Mouse (Mus musculus) forebrain, embryonic 14.5 days (tissue): ENCODE results near the gene Adam22. TPM values are rescaled to one million over a fixed set of nuclear protein-coding genes. Genes with fewer than 3 reads are reported as not detected.
A peak's percentile ranks its signal among the peaks of the same experiment; 100 is the strongest.

Source experiments
- ATAC-seq: fragments of 200-750 bp; cut with Nextera tagmentation; 2 replicates; pipeline ENCODE4 v1.8.0; 2017; ENCODE audit warnings: mild to moderate bottlenecking, moderate library complexity
- DNase-seq: peaks from one replicate; pipeline ENCODE4 v3.0.0-alpha.2; 2015; ENCODE audit warnings: low spot score
- H3K27ac ChIP-seq: fragments of 300-500 bp; sonication (generic); 2 replicates; pipeline ENCODE4 v1.5.1; 2014; ENCODE audit warnings: low read depth, mild to moderate bottlenecking, control low read depth, low read length, moderate library complexity
- H3K27me3 ChIP-seq: fragments of 300-500 bp; sonication (generic); replicated peaks from 2 replicates; pipeline ENCODE4 v1.6.1; 2014; ENCODE audit warnings: low read length, control low read depth, mixed read lengths; ENCODE audit not compliant: control insufficient read depth, insufficient read depth
- H3K36me3 ChIP-seq: fragments of 300-500 bp; sonication (generic); 2 replicates; pipeline ENCODE4 v1.6.1; 2014; ENCODE audit warnings: low read length, control low read depth; ENCODE audit not compliant: control insufficient read depth, insufficient read depth
- H3K4me1 ChIP-seq: fragments of 300-500 bp; sonication (generic); 2 replicates; pipeline ENCODE4 v1.6.1; 2014; ENCODE audit warnings: antibody characterized with exemption, low read length, control low read depth; ENCODE audit not compliant: control insufficient read depth, insufficient read depth
- H3K4me2 ChIP-seq: fragments of 300-500 bp; sonication (generic); 2 replicates; pipeline ENCODE4 v1.6.1; 2014; ENCODE audit warnings: mild to moderate bottlenecking, control low read depth, low read length
- H3K4me3 ChIP-seq: fragments of 300-500 bp; sonication (generic); 2 replicates; pipeline ENCODE4 v1.5.1; 2014; ENCODE audit warnings: low read depth, low read length, control low read depth
- H3K9ac ChIP-seq: fragments of 300-500 bp; sonication (generic); 2 replicates; pipeline ENCODE4 v1.6.1; 2014; ENCODE audit warnings: mild to moderate bottlenecking, low read length, control low read depth, moderate library complexity
- H3K9me3 ChIP-seq: fragments of 300-500 bp; sonication (generic); replicated peaks from 2 replicates; pipeline ENCODE4 v1.6.1; 2016; ENCODE audit warnings: low read length, control low read depth, mixed read lengths; ENCODE audit not compliant: control insufficient read depth
- WGBS: fragments of 180-500 bp; shearing (Covaris S2); extraction: QIAGEN DNeasy Blood & Tissue Kit; methylation state at CpG from one replicate; pipeline ENCODE4 v1.1.7; 2014; 5-methylcytosine and 5-hydroxymethylcytosine counted together
- polyA plus RNA-seq: library from polyadenylated mRNA; unstranded; fragments of >200 nt; fragmentation: Nextera tagmentation; extraction: Ambion mirVana; gene quantifications from 2 replicates; pipeline ENCODE4 v1.2.1, GENCODE M21; 2014

The Adam22 gene
- polyA plus RNA-seq, 1 experiment from 2014 or later: 28.7 TPM

DNA sequence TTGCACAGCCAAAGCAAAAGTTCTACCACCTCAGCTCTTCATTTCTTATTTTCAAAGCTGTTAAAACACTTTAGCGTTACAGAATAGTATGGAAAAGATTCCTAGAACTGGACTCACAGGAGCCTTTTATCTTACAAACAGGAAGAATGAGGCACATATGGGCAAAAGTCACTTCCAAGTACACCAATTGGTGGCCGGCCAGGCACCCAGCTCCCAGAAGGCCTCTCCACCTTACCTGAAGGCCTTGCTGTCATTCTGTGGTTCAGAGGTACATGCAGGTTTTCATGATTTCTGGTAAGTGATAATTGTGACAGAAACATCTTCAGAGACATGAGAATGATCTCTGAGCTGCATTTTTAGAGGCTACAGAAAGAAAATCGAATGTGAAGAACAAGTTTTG, 24.7 kb downstream of the Adam22 start:
- Histone ChIP-seq H3K4me2 (no peak overlapping the region), H3K9ac (no peak overlapping the region), H3K36me3 (no peaks in the 10 kb centered on the region), H3K27ac (no peak overlapping the region), H3K4me1 (no peaks in the 10 kb centered on the region), H3K9me3 (no peaks in the 10 kb centered on the region), H3K27me3 (no peaks in the 10 kb centered on the region), H3K4me3 (no peak overlapping the region)
- ATAC-seq (no peak), DNase-seq (no peak)
- WGBS: 91% methylated on average over 3 of the region's 3 CpGs

DNA sequence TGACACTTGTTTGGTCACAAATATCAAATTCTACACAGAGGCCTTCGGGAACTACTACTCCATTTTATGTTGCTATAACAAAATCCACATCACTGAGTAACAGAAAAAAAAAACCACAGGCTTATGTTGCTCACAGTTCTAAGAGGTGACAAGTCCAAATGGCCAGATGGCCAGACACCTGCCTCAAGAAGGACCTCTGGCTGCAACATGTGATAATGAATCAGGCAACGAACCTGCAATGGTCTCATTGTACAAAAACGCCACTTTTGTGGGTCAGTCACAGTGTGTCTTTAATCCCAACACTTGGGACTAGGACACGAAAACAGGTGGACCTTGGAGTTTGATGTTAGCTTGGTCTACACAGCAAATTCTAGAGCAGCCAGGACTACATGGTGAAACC, 26.3 kb downstream of the Adam22 start:
- H3K4me2 ChIP-seq: no peak overlapping the region
- H3K36me3 ChIP-seq: no peaks in the 10 kb centered on the region
- H3K27me3 ChIP-seq: no peaks in the 10 kb centered on the region
- WGBS: 92% methylated on average over 4 of the region's 4 CpGs
- no peaks in the 10 kb centered on the region for H3K4me1 ChIP-seq
- ATAC-seq (no peak), DNase-seq (no peak)
- no peak overlapping the region for H3K9ac ChIP-seq
- no peak overlapping the region for H3K4me3 ChIP-seq
- H3K27ac ChIP-seq: no peak overlapping the region
- no peaks in the 10 kb centered on the region for H3K9me3 ChIP-seq

GRCm38 (mm10) chr5:8327645-8328269, 40.2 kb downstream of the Adam22 start:
- Histone ChIP-seq H3K4me1 (no peaks in the 10 kb centered on the region), H3K27ac (no peak overlapping the region), H3K36me3 (no peaks in the 10 kb centered on the region; the same call in 1 of the 2 replicates), H3K4me3 (no peak overlapping the region), H3K9ac (no peak overlapping the region), H3K27me3 (no peaks in the 10 kb centered on the region), H3K9me3 (no peaks in the 10 kb centered on the region), H3K4me2 (no peak overlapping the region)
- ATAC-seq (no peak), DNase-seq (no peak)
- WGBS: 59% methylated on average over 4 of the region's 4 CpGs

DNA sequence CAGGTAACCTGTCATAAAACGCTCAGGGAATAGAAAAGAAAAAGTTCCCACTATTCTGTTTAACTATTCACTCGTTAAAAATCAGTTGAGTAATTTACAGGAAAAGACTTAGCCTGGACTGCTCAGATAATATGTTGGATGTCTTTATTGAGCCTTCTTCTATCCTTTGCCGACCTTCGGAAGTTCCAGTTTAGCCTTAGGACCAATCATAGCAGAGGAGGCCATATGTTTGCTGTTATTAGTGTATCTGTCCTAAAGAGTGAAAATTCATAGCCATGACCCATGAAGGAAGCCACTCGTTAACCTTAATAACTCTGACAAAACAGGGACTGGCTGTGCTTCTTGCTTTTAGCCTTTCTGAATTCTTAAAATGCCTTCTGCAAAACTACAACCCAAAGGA, 41.3 kb downstream of the Adam22 start:
- 76% methylated on average over 5 of the region's 5 CpGs for WGBS
- no peaks in the 10 kb centered on the region for H3K27me3 ChIP-seq
- no peaks in the 10 kb centered on the region for H3K4me1 ChIP-seq
- no peak overlapping the region for H3K4me3 ChIP-seq
- no peak overlapping the region for H3K9ac ChIP-seq
- DNase-seq (no peak), ATAC-seq (no peak)
- H3K4me2 ChIP-seq: no peak overlapping the region
- no peaks in the 10 kb centered on the region for H3K9me3 ChIP-seq
- H3K36me3 ChIP-seq: no peaks in the 10 kb centered on the region; the same call in 1 of the 2 replicates
- no peak overlapping the region for H3K27ac ChIP-seq

DNA sequence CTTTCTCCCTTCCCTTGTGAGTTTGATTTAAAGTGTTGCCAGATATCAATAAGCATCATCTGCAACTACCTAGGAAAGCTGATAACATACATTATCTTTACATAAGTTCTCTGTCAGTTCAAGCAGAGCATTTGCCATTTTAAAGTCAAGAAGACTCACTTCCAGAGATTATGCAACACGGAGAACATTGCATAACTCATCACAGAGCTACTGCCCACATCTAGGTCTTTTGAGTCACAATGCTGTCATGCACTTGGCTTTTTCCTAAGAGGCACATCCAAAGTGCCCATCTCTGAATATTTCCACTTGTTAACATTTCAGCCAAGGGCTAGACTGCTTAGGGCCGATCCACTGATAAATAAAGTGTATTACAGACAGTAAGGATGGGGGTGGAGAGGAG, 55.6 kb downstream of the Adam22 start:
- no peak overlapping the region for H3K9ac ChIP-seq
- H3K4me3 ChIP-seq: no peak overlapping the region
- H3K27me3 ChIP-seq: no peaks in the 10 kb centered on the region
- DNase-seq: no peak
- H3K4me1 ChIP-seq: no peaks in the 10 kb centered on the region
- ATAC-seq: no peak
- H3K36me3 ChIP-seq: no peaks in the 10 kb centered on the region
- H3K27ac ChIP-seq: no peak overlapping the region
- no peaks in the 10 kb centered on the region for H3K9me3 ChIP-seq
- WGBS: 96% methylated on average over 2 of the region's 2 CpGs
- no peak overlapping the region for H3K4me2 ChIP-seq

GRCm38 (mm10) chr5:8310907-8311306, 57.1 kb downstream of the Adam22 start:
- Histone ChIP-seq H3K36me3 (no peaks in the 10 kb centered on the region), H3K4me1 (no peaks in the 10 kb centered on the region), H3K27me3 (no peaks in the 10 kb centered on the region), H3K9me3 (no peaks in the 10 kb centered on the region), H3K27ac (no peak overlapping the region), H3K4me3 (no peak overlapping the region), H3K4me2 (no peak overlapping the region), H3K9ac (no peak overlapping the region)
- no peak for DNase-seq
- 89% methylated on average over 4 of the region's 4 CpGs for whole genome bisulfite sequencing
- ATAC-seq: no peak

DNA sequence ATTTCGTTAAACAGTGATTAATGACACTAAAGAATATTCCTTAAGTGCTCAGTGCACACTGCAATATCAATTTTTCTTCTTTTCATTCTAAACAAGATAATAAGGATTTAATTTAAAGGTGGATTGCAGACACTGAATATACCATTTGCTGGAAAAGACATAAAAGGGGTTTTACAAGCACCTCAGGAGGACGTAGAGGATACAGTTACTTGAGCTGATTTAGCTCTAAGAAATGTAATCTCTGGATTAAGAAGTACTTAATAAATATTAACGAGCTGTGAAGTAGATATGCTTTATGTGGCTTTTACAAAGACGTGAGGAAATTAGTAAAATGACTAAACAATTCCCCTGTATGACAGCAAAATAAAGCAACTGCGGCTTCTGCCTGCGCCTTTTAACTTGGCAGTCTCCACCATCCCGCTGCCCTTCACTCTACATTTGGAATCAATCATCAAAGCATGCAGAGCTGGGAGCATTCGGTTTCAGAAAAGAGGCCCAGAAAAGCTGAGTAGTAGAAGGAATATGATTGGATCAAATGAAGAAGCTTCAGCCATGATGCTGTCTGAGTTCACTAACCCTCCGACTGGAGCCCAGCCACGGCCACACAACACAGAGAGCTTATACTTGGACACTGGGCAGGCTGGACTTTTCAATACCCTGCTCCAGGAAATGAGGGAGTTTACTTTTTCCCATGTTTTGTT, 70.1 kb downstream of the Adam22 start:
- H3K9ac ChIP-seq: no peak overlapping the region
- no peaks in the 10 kb centered on the region for H3K27me3 ChIP-seq
- 0 out of 2 replicates have a peak, but pooled peaks cover 3% of the 10 kb centered on the region for H3K4me1 ChIP-seq
- 40% methylated on average over 10 of the region's 10 CpGs for WGBS
- H3K9me3 ChIP-seq: no peaks in the 10 kb centered on the region
- peak; percentile 29 for DNase-seq
- ATAC-seq: peak; percentile 29; the same call in 1 of the 2 replicates
- H3K4me3 ChIP-seq: no peak overlapping the region
- H3K4me2 ChIP-seq: no peak overlapping the region
- H3K27ac ChIP-seq: no peak overlapping the region
- no peaks in the 10 kb centered on the region for H3K36me3 ChIP-seq

- DNase-seq: peak; percentile 30
- peak; percentile 30; the same call in 1 of the 2 replicates for ATAC-seq
Measured at GRCm38 (mm10) chr5:8293287-8293686, 74.7 kb downstream of the Adam22 start.

DNA sequence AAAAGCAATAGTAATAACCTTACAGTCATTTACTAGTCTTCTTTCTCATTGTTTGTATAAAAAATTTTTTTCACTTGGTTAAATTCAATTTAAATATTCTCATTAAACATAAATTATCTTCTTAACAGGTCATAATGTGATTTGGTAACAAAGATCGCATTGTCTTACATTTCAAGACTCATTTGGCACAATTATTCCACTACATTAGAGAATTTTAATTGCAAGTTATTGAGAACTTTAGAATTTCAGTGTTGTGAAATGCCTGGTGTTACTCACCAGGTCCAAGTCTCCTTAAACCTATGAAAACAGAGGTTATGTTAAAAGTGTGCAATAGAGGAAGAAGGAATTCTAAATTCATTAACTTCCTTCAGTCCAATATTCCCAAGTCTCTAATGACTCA, 76.5 kb downstream of the Adam22 start:
- peaks cover 2% of the 10 kb centered on the region; the same call in 1 of the 2 replicates for H3K4me1 ChIP-seq
- no peak for DNase-seq
- ATAC-seq: 0 out of 2 replicates have a peak, but pooled peaks have one; percentile 14
- H3K36me3 ChIP-seq: no peaks in the 10 kb centered on the region
- no peaks in the 10 kb centered on the region for H3K9me3 ChIP-seq
- no peak overlapping the region for H3K4me2 ChIP-seq
- no peak overlapping the region for H3K27ac ChIP-seq
- H3K4me3 ChIP-seq: no peak overlapping the region
- WGBS: 68% methylated on average over 1 of the region's 1 CpGs
- H3K9ac ChIP-seq: no peak overlapping the region
- H3K27me3 ChIP-seq: no peaks in the 10 kb centered on the region

More at GRCm38 (mm10) chr5:8293287-8293686, 74.7 kb downstream of the Adam22 start:
- H3K27me3 ChIP-seq: no peaks in the 10 kb centered on the region
- H3K4me3 ChIP-seq: no peak overlapping the region
- H3K27ac ChIP-seq: no peak overlapping the region
- H3K9ac ChIP-seq: no peak overlapping the region
- H3K36me3 ChIP-seq: no peaks in the 10 kb centered on the region
- peaks cover 5% of the 10 kb centered on the region; the same call in 1 of the 2 replicates for H3K4me1 ChIP-seq
- WGBS: 10% methylated on average over 1 of the region's 1 CpGs
- no peaks in the 10 kb centered on the region for H3K9me3 ChIP-seq
- H3K4me2 ChIP-seq: no peak overlapping the region
